Mouse (Mus musculus) cerebellum, postnatal 10 days (tissue): ENCODE results near the gene Zscan26.
"Not testable (repeated sequence)": the region's sequence is repeated elsewhere in the genome, so short reads cannot be mapped to it uniquely, and the experiment has no call there.

ENCODE experiments used
- DNase-seq, 2 experiments: peaks; one replicate each; pipeline ENCODE4 v3.0.0; 2021; ENCODE audit warnings: mixed read lengths in 2 of 2

The Zscan26 gene

DNA sequence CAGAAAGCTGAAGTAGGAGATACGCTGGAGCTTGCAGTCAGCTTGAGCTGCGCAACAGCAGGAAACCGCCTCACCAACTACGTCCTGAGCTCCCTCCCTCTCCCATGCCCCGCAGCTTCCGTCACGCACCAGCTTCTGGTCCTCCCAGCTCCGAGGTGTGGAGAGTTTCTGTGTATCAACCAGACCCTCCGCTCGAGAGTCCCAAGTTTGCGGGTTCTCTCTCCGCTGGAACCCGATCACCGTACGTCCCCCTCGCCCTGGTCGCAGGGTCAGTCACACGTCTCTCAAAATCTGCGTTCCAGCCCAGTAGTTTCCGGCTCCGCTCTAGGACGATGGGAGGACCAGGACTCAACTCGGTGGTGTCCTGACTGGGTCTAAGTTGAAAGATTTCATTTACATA, at the start of gene Zscan26:
TSS of gene Zscan26 (minus strand) at position 282 of the 400 bp plus-strand sequence.
- DNase-seq = peak; percentile 82 to 84

DNA sequence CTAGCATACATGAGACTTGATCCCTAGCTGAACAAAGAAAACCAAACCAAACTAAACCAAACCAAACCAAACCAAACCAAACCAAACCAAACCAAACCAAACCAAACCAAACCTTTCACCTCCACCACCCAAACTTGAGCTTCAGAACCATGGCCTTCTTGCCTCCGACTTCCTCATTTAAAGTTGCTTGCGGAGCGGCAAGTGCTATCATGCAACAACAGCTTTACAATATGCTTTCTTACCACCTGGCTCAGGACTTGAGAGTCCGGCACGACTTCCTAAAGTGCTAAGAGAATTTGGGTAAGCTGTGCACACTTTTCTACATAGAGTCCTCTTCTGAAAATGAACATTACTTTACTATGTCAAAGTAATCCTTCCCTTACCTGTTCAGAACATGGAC, 48.8 kb upstream of the Zscan26 start:
- DNase-seq = no peak

DNA sequence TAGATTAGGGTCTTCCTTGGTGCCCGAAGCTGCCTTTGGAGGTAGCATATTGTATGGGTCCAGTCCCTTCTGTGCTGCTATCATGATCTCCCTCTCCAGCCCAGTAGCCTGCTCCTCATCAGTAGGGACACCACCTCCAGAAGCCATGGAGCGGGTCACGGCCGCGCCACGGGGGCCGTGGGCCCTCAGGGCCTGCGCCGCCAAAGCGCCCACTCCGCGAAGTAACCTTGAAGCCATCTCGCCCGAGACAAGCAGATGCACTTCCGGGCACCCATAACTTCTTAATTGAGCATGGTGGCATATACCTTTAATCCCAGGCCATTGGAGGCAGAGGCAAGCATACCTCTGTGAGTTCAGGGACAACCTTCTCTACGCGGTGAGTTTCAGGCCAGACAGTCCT, 47.7 kb upstream of the Zscan26 start, which contains the start of gene Gm11273:
TSS of gene Gm11273 (minus strand) at position 237 of the 400 bp plus-strand sequence.
- not testable (repeated sequence) for DNase-seq

DNA sequence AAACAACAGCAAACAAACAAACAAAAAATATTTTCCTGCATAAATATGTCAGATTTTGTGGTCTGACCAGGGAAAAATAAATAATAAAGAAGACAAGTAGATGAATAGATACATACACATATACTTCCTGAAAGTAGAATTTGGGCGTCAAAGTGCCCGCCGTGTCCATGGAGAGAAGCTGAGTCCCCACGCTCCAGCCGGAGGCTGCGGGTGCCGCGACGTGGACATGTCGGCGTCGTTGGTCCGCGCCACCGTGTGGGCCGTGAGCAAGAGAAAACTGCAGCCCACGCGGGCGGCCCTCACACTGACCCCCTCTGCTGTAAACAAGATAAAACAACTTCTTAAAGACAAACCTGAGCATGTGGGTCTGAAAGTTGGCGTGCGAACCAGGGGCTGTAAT, 41.5 kb upstream of the Zscan26 start, which contains the start of gene AK157302:
TSS of gene AK157302 (plus strand) at position 144 of the 400 bp plus-strand sequence.
- DNase-seq = peak; percentile 21 to 40

DNA sequence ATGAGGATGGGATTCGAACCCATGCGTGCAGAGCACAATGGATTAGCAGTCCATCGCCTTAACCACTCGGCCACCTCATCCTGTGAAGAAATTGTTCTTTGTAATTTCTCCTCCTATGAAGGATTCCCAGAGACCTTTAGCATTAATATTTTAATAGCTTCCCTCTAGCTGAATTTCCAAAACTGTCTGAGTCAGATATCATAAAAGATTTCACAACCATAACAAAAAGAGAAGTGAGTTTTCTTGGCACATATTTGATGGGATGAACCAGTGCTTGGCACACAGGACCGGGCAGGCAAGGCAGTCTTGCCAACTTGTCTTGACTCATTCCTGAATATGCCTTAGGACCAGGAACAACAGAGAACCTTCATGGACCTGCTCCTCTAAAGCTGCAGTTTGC, 39.3 kb upstream of the Zscan26 start:
- no peak for DNase-seq

DNA sequence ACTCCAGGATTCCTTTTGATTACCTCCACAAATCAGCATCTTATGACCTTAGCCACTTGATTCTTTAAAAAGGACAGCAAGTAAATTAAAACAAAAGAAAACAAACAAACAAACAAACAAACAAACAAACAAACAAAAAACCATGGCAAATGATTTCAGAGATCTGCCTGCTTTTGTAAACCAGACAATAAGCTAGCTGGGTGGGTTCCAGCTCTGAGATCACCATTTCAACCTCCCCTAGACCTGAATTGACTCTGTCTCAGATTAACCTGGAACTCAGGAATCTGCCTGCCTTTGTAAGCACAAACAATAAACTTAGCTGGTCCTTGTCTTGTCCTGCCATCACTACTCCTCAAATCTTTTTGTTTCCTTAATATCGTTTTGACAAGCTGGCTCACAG, 33.4 kb upstream of the Zscan26 start:
- no peak for DNase-seq

DNA sequence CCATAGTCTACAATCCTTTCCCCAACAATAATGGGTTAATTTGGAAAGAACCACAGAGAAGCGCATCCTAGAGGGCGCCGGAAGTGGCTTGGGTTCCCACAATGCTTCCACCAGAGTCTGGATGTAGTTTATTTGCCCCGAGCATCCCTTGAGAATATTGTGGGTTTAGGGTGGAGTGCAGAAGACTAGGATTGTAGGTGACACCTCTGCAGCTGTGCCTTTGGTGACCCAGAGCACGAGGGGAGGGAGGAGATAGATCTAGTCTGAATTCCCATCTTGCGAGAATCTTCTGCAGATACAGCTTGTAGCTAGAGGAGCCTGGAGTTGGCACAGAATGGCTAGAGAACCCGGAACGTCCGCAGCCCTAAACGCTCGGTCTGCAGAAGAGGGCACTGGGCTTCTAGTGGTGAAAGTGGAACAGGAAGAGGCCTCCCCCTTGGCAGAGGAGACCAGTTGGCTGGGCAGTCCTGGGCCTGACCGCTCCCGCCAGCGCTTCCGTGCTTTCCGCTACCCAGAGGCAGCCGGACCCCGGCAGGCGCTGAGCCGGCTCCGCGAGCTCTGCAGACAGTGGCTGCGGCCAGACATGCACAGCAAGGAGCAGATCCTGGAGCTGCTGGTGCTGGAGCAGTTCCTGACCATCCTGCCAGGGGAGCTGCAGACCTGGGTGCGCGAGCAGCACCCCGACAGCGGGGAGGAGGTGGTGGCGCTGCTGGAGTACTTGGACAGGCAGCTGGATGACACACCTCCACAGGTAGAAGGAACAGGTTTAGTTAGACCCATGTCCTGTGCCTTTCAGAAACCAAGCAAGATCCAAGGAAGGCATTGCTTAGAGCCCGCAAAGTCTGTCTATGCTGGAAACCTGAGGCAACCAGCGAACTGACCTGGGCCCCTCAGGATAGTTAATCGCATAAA, 25.5 kb upstream of the Zscan26 start, which contains the start of the genes Zkscan4 and Gm10065:
TSS of gene Zkscan4 (plus strand) at position 149 of the 912 bp plus-strand sequence.
TSS of gene Gm10065 (minus strand) at position 683 of the 912 bp plus-strand sequence.
- DNase-seq = peak; percentile 84 to 86

DNA sequence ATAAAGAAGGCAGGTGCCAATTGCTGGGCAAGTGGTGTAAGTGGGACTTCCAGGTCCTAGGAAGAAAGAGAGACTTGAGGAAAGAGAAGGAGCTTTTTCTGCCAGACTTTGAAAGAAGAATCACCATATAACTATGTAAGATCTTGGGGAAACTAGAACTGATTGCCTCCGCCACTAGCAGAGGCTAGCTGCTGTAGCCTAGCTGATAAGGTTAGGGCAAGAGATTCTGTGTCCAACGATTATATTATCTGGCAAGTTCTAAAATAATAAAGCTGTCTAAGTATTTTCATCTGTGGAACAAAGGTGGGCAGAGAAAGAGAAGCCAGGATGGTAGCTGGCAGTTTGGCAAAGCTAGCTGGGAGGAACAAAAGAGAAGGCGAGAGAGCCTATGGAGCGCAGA, 18.9 kb upstream of the Zscan26 start:
- DNase-seq = no peak

DNA sequence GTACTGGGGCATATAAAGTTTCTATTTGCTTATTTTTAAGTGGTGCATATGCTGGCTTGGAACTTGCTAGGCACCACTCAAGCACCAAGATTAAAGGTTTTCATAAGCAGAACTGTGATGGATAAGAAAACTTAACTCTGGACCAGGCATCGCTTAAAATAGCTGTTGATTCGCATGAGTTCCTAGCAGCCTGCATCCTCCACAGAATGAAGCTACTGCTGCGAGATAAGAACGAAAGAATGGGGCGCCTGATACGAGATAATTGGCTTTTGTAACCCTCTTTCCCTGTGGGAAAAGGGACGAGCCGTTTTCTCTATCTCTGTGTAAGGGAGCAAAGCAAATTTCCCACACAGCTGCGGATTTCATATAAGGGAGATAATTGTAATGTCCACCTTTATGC, 15.6 kb upstream of the Zscan26 start:
- no peak for DNase-seq

DNA sequence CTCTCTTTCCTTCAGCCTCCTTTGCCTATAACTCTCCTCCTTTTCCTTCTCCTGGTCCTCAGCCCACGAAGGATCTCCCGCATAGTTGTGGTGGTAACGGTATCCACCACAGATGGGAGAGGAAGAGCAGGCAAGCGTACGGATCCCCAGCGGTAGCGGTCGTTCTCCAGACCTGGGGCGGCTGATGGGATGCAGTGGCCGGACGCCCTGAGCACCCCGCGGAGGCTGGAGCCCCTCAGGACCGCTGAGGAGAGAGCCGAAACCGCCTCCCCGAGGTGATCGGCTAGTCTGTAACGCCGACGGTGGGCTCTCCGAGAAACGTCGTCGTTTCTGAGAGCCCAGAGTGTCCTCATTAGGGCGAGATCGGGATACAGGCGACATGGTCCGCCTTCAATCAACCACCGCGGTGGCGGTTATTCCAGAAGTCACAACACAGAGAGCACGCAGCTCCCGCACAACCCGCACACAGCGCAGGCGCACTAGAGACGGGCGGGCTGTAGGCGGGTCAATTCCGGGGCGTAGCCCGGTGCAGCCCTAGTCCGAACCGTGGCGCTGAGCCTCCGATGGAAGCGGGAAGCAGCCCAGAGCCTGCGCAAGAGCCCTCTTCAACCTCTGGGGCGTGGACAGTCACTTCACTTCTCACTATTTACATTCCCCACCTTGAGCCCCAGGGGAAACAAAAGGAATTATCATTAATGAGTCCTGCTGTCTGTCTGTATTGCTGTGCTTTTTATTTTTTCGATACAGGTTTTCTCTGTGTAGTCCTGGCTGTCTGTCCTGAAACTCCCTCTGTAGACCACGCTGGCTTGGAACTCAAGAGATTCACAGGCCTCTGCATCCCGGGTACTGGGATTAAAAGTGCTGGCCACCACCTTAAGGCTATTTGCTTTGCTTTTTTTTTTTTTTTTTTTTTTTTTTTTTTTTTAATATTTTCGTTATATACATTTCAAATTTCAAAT, 14.8 kb upstream of the Zscan26 start, which contains the start of gene Nkapl:
TSS of gene Nkapl (minus strand) at position 449 of the 959 bp plus-strand sequence.
- peak; percentile 85 to 90 for DNase-seq

DNA sequence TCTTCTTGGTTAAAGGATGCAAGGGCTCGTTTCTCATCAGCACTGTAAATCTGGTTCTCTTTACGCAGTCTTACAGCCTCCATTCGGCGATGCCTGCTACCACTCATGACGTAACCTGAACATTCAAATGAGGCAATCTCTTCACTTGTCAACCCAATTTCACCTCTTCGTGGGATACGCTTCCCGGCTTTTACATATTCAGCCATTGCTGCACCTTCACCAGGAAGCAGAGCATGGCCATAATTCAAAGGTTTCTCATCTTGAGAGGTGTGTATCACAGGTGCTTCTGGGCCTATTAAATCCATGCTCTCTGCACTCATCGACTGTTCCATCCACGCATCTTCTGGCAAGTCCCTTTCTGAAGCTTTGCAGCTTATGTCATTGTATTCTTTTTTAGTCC, 13.8 kb upstream of the Zscan26 start:
- no peak for DNase-seq

DNA sequence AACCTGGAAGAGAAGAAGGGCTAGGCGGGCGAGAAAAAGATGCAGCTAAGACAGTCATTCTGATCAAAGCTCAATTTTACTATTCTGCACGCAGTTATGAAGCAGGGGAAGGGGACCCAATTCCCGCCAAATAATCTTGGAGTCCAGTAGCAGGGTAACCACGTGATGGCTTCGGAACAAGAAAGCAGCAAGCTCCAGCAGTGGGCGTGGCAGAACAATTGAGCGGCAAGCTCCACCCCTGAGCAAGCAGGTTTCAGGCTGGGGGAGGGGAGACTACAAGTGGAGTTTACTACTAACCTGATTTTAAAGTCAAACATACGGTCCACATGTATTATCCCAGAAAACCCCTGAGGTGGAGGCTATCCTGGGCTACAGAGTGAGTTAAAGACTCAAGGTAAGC, 9.0 kb upstream of the Zscan26 start:
- not testable (repeated sequence) for DNase-seq

DNA sequence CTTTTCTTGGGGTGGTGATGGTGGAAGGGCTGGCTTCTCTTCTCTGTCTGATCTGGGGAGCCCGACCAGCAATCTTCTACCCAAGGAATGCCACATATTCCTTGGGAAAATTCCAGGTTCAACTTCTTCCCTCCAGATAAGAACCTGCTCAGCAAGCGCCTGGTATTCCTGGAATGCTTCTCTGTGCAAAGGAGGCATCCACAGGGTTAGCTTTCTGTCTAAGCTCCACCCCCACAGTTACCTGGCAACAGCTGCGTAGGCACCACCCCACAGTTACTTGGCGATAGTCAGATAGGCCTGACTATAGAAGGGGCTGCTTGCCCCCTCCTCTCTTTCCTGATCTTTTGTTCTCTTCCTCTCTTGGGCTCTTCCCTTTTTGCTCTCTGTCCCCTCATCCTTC, 2.8 kb upstream of the Zscan26 start:
- no peak for DNase-seq

DNA sequence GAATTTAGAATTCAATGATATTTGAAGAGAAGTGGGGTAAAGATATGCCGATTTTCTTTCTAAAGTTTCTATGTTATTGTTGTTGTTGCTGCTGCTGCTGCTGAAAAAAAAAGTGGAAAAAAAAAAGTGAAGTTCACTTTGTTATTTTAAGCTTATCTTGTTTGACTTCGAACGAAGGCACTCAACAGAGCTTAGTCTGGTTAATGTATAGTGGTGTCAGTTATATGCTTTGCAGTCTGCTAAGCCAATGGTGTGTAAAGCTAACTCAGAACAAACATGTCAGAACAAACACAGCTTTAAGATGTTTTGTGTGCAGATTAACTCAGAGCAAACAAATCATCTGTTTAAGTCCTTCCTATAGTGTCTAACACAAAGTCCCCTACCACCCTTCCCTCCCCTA, 603 bp upstream of the Zscan26 start:
- no peak for DNase-seq

DNA sequence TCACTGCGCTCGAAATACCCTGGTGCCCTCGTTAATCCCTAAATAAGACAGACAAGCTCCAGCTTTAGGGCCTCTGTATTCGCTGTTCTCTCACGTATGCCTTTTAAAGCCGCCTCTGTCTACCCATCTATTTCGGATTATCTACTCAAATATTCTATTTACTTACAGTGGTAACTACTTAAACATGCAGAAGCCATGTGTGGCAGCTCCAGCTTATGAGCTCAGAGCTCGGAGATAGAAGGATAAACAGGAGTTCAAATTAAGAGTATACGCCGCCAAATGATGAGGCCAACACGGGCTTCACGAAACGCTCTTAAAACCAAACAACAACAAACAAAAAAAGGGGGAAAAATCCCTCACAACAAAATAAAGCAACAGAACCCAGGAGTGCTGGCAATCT, 488 bp downstream of the Zscan26 start:
- DNase-seq = no peak

DNA sequence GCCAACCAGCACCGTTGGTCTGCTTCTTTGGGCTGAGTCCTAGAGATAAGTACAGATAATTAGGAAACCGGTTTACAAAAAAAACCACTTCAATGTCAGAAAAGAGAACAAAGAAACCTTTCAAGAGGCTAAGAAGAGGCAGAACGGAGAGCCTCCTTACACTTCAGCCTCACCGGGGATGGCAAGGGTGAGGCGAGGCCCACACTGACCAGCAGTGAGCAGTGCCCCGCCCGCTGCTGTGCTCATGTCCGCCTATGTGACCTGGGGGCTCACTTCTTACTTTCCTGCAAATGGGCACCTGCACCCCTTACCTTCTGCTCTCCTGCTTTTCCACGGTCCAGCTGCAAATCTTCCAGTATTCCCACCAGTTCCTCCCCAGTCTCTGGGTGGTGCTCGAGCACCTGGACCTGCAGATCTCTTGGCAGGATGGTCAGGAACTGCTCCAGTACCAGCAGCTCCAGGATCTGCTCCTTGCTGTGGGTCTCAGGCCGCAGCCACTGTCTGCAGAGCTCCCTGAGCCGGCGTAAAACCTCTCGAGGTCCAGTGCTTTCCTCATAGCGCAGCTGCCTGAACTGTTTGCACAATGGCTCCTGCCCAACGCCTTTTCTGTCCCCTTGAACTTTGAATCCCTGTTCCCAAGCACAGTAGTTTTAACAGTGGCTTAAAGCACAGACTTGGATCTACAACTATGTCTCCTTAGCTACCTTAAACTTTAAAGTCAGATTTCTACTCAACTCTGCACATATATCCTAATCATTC, 5.5 kb downstream of the Zscan26 start:
- DNase-seq = no peak

DNA sequence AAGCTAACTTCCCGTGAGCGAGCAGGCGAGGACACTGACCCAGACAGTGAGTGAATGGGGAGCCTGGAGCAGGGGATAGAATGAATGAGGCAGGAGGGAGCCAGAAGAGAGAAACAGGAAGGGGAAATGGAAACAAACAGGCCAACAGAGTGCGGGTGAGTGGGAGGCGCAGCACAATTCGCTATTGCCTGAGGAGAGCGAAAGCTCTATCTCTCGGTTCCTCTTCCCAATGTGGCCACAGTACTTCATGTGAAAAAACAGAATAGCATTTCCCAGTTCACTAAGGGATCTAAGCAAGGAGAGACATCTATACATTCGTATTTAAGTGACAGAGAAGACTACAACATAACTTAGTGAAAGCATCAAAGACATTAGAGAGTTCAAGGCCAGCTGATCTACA, 6.7 kb downstream of the Zscan26 start:
- no peak for DNase-seq

DNA sequence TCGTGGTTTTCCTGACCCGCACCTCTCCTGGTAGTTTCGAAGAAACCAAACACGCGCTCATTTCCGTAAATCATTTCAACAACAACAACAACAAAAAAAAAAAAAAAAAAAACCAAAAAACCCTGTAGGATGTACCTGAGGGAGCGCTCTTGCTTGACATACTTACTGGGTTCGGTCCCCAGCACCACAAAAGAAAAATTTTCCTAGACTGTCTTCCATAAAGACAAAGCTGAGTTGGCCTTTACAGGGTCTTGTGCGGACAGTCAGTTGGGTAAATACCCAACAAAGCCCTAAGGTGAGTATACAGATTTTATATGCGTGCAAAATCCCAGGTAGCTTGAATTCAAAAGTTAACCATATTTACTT, 12.3 kb downstream of the Zscan26 start:
- DNase-seq = no peak

DNA sequence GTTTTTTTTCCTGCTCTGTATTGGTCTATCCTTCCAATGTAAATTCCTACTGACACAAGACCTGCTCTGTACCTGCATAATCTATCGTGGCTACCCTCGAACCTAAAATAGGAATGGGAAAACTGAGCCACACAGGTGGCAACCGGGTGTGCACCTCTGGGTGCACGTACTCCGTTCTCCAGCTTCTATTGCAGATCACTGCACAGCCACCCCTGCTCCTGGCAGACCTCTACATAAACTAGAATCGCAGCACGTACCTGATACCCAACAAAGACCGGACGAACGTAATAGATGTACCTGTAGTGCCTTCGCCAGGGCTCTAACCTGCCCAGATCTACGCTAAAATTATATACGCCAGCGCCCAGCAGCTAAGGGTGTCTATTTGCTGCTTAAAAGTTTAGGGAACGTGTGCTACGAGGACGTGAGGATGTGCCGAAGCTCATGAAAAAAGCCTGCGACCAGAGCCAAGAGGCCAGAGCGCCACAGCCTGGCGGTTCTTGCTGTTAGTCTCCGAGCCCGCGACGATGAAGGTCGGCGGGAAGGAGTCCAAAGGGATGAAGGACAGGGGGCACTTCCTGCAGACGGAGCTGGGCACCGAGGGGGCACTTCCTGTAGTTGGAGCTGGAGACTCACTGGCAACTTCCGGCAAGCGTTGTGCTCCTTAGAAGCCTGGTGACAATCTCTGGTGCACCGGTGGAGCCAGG, 12.9 kb downstream of the Zscan26 start, which contains the start of gene Pgbd1:
TSS of gene Pgbd1 (minus strand) at position 556 of the 704 bp plus-strand sequence.
- peak; percentile 93 to 94 for DNase-seq

DNA sequence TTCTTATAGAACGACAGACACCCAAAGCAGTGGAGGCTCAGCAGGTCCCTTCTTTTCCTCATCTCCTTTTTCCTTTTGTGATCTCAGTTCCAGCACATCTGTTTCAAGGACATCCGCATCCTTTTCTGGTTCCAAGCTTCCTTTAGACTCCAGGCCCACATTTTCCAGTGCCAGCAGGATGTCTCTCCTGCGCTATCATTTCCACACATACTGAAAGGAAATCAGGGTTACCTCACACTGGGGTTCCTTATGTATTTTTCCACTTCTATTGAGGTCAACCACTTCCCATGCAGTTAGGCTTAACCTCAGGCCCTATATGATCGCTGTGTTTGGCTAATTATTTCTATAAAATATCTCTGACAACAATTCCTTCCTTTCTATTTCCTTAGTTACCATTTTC, 18.1 kb downstream of the Zscan26 start:
- DNase-seq = no peak

DNA sequence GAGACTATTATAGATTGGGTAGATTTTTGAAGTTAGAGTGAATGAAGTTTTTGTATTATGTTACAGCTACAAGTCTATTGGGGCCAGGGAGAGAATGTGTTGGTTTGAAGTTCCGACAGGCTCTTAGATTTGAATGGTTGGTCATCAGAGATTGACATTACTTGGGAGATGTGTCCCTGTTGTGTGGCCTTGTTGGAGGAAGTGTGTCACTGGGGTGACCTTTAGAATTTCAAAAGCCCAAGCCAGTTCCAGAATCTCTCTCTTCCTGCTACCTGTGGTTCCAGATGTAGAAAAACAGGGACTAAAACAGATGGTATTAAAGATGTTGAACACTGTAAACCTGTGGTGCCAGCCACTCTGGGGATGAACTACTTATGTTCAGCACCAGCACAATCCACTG, 25.9 kb downstream of the Zscan26 start:
- DNase-seq = no peak

DNA sequence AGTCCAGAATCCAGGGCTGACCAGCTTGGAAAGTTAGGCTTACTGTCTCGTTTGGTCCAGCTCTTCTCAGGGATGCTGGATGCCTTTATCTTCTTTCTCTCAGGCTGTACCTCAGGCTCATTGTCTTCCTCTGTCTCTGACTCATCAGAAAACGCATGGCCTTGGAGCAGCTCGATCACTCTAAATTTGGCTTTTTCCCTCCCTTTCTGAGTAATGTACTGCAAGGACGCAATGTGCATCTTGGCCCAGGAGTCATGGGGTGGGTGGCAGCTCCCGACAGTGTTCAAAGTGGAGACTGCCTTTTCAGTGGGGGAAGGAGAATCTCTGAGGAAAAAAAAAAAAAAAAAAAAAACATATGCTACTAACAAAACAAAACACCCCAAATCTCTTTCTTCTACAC, 30.2 kb downstream of the Zscan26 start:
- DNase-seq = no peak
